Mouse (Mus musculus) hindbrain, embryonic 16.5 days (tissue): ENCODE measurements around the gene Wsb1. TPM values are rescaled to one million over a fixed set of nuclear protein-coding genes. Genes with fewer than 3 reads are reported as not detected.
"Not testable (repeated sequence)": the region's sequence is repeated elsewhere in the genome, so short reads cannot be mapped to it uniquely, and the experiment has no call there.

Source experiments
- ATAC-seq: fragments of 200-750 bp; cut with Nextera tagmentation; 2 replicates; pipeline ENCODE4 v1.8.0; 2017; ENCODE audit warnings: moderate TSS enrichment, moderate library complexity
- H3K27ac ChIP-seq: fragments of 300-500 bp; sonication (generic); 2 replicates; pipeline ENCODE4 v1.5.1; 2014; ENCODE audit warnings: low read depth, mild to moderate bottlenecking, control low read depth, low read length, moderate library complexity
- H3K27me3 ChIP-seq: fragments of 300-500 bp; sonication (generic); replicated peaks from 2 replicates; pipeline ENCODE4 v1.6.1; 2014; ENCODE audit warnings: low read length; ENCODE audit not compliant: control insufficient read depth, insufficient read depth
- H3K36me3 ChIP-seq: fragments of 300-500 bp; sonication (generic); 2 replicates; pipeline ENCODE4 v1.6.1; 2014; ENCODE audit warnings: mild to moderate bottlenecking, low read length, moderate library complexity, mixed read lengths; ENCODE audit not compliant: control insufficient read depth, insufficient read depth
- H3K4me1 ChIP-seq: fragments of 300-500 bp; sonication (generic); 2 replicates; pipeline ENCODE4 v1.6.1; 2014; ENCODE audit warnings: low read depth, low read length; ENCODE audit not compliant: control insufficient read depth, insufficient read depth
- H3K4me2 ChIP-seq: fragments of 300-500 bp; sonication (generic); 2 replicates; pipeline ENCODE4 v1.6.1; 2014; ENCODE audit warnings: mild to moderate bottlenecking, low read length, control low read depth, moderate library complexity
- H3K4me3 ChIP-seq: fragments of 300-500 bp; sonication (generic); 2 replicates; pipeline ENCODE4 v1.5.1; 2014; ENCODE audit warnings: mild to moderate bottlenecking, low read length, control low read depth, moderate library complexity
- H3K9ac ChIP-seq: fragments of 300-500 bp; sonication (generic); 2 replicates; pipeline ENCODE4 v1.6.1; 2014; ENCODE audit warnings: low read depth, mild to moderate bottlenecking, control low read depth, low read length, moderate library complexity
- H3K9me3 ChIP-seq: fragments of 300-500 bp; sonication (generic); 2 replicates; pipeline ENCODE4 v1.6.1; 2014; ENCODE audit warnings: mild to moderate bottlenecking, low read length, moderate library complexity; ENCODE audit not compliant: control insufficient read depth
- WGBS: fragments of 180-500 bp; shearing (Covaris S2); extraction: QIAGEN DNeasy Blood & Tissue Kit; methylation state at CpG from one replicate; pipeline ENCODE4 v1.1.7; 2014; 5-methylcytosine and 5-hydroxymethylcytosine counted together
- polyA plus RNA-seq: library from polyadenylated mRNA; unstranded; fragments of >200 nt; fragmentation: Nextera tagmentation; extraction: Ambion mirVana; gene quantifications from 2 replicates; pipeline ENCODE4 v1.2.1, GENCODE M21; 2015

Wsb1 gene
- polyA plus RNA-seq = 380 and 432 TPM in 2 replicates

GRCm38 (mm10) chr11:79254391-79255098 lies at the start of gene Wsb1:
TSS of gene Wsb1 (minus strand) at chr11:79254671.
- peak; percentile 94 for ATAC-seq
- H3K9ac ChIP-seq = peak within 1 kb of the TSS; percentile 97
- no peaks in the 10 kb centered on the region for H3K27me3 ChIP-seq
- no peaks in the 10 kb centered on the region for H3K9me3 ChIP-seq
- peaks cover 16% of the 10 kb centered on the region for H3K4me1 ChIP-seq
- 2% methylated on average over 50 of the region's 50 CpGs for WGBS
- H3K4me3 ChIP-seq = peak within 1 kb of the TSS; percentile 92
- H3K27ac ChIP-seq = peak within 1 kb of the TSS; percentile 98
- H3K36me3 ChIP-seq = peaks cover 5% of the 10 kb centered on the region; the same call in 1 of the 2 replicates
- peak within 1 kb of the TSS; percentile 70 for H3K4me2 ChIP-seq

- H3K4me3 ChIP-seq, ATAC-seq, H3K27me3 ChIP-seq, H3K9ac ChIP-seq, H3K27ac ChIP-seq, H3K4me2 ChIP-seq, H3K36me3 ChIP-seq, H3K4me1 ChIP-seq, H3K9me3 ChIP-seq: not testable (repeated sequence)
- 92% methylated on average over 4 of the region's 4 CpGs for whole genome bisulfite sequencing
Observed at GRCm38 (mm10) chr11:79304245-79304644, 49.8 kb upstream of the Wsb1 start.

GRCm38 (mm10) chr11:79303109-79303508 lies 48.6 kb upstream of the Wsb1 start:
- Histone ChIP-seq H3K9ac (no peak overlapping the region), H3K27me3 (no peaks in the 10 kb centered on the region), H3K36me3 (no peaks in the 10 kb centered on the region), H3K4me3 (no peak overlapping the region), H3K27ac (no peak overlapping the region), H3K4me1 (no peaks in the 10 kb centered on the region; the same call in 1 of the 2 replicates), H3K4me2 (no peak overlapping the region), H3K9me3 (no peaks in the 10 kb centered on the region)
- WGBS = 86% methylated on average over 6 of the region's 6 CpGs
- no peak for ATAC-seq

- Histone ChIP-seq H3K4me2 (no peak overlapping the region), H3K4me1 (no peaks in the 10 kb centered on the region), H3K36me3 (no peaks in the 10 kb centered on the region), H3K27me3 (no peaks in the 10 kb centered on the region), H3K4me3 (no peak overlapping the region), H3K27ac (no peak overlapping the region), H3K9ac (no peak overlapping the region), H3K9me3 (no peaks in the 10 kb centered on the region)
- ATAC-seq = no peak
- WGBS = 84% methylated on average over 9 of the region's 9 CpGs
Observed at GRCm38 (mm10) chr11:79299719-79300431, 45.4 kb upstream of the Wsb1 start.

- no peak for ATAC-seq
- 79% methylated on average over 5 of the region's 5 CpGs for WGBS
- no peaks in the 10 kb centered on the region for H3K4me1 ChIP-seq
- H3K27ac ChIP-seq = no peak within 1 kb of the TSS
- H3K36me3 ChIP-seq = no peaks in the 10 kb centered on the region
- H3K4me2 ChIP-seq = no peak within 1 kb of the TSS
- H3K9me3 ChIP-seq = no peaks in the 10 kb centered on the region
- no peaks in the 10 kb centered on the region for H3K27me3 ChIP-seq
- no peak within 1 kb of the TSS for H3K9ac ChIP-seq
- no peak within 1 kb of the TSS for H3K4me3 ChIP-seq
Observed at GRCm38 (mm10) chr11:79296856-79297491, 42.5 kb upstream of the Wsb1 start, which contains the start of gene Gm9964. TSS of gene Gm9964 (minus strand) at chr11:79296906.

GRCm38 (mm10) chr11:79296167-79296566 lies 41.7 kb upstream of the Wsb1 start:
- Histone ChIP-seq H3K4me1 (no peaks in the 10 kb centered on the region), H3K36me3 (no peaks in the 10 kb centered on the region), H3K4me3 (no peak overlapping the region), H3K9ac (no peak overlapping the region), H3K27ac (no peak overlapping the region), H3K4me2 (no peak overlapping the region), H3K9me3 (no peaks in the 10 kb centered on the region), H3K27me3 (no peaks in the 10 kb centered on the region)
- WGBS = 48% methylated on average over 1 of the region's 1 CpGs
- ATAC-seq = no peak

GRCm38 (mm10) chr11:79293971-79294370 lies 39.5 kb upstream of the Wsb1 start:
- Histone ChIP-seq H3K36me3 (no peaks in the 10 kb centered on the region), H3K27ac (no peak overlapping the region), H3K4me3 (no peak overlapping the region), H3K27me3 (no peaks in the 10 kb centered on the region), H3K4me1 (no peaks in the 10 kb centered on the region), H3K9me3 (no peaks in the 10 kb centered on the region), H3K4me2 (no peak overlapping the region), H3K9ac (no peak overlapping the region)
- ATAC-seq = no peak
- 38% methylated on average over 1 of the region's 1 CpGs for WGBS

GRCm38 (mm10) chr11:79293025-79293424 lies 38.6 kb upstream of the Wsb1 start:
- no peaks in the 10 kb centered on the region for H3K27me3 ChIP-seq
- H3K9ac ChIP-seq = no peak overlapping the region
- no peak overlapping the region for H3K27ac ChIP-seq
- no peak for ATAC-seq
- H3K9me3 ChIP-seq = no peaks in the 10 kb centered on the region
- H3K4me3 ChIP-seq = no peak overlapping the region
- H3K4me1 ChIP-seq = no peaks in the 10 kb centered on the region
- 91% methylated on average over 3 of the region's 3 CpGs for WGBS
- H3K4me2 ChIP-seq = no peak overlapping the region
- H3K36me3 ChIP-seq = no peaks in the 10 kb centered on the region

- H3K9me3 ChIP-seq = no peaks in the 10 kb centered on the region
- no peak overlapping the region for H3K9ac ChIP-seq
- no peaks in the 10 kb centered on the region for H3K4me1 ChIP-seq
- no peak overlapping the region for H3K4me3 ChIP-seq
- no peak overlapping the region for H3K4me2 ChIP-seq
- no peak for ATAC-seq
- no peaks in the 10 kb centered on the region for H3K27me3 ChIP-seq
- no peaks in the 10 kb centered on the region for H3K36me3 ChIP-seq
- no peak overlapping the region for H3K27ac ChIP-seq
- 72% methylated on average over 3 of the region's 3 CpGs for WGBS
Observed at GRCm38 (mm10) chr11:79292130-79292529, 37.7 kb upstream of the Wsb1 start.
